Mouse (Mus musculus) liver, embryonic 14.5 days (tissue): ENCODE measurements at regions not wholly inside any gene's neighbourhood (a gene's known extent, or its start where the extent isn't known, plus 50 kb on each side); places are given as distances from the start of the nearest gene placed in this dataset.

ENCODE experiments used
- ATAC-seq: fragments of 200-750 bp; cut with Nextera tagmentation; 2 replicates; pipeline ENCODE4 v1.8.0; 2017; ENCODE audit warnings: moderate number of reproducible peaks, mild to moderate bottlenecking, moderate library complexity; ENCODE audit not compliant: insufficient read depth
- DNase-seq, 3 experiments: peaks; one replicate each; pipeline ENCODE4 v3.0.0-alpha.2; 2012 to 2013; ENCODE audit warnings: low read depth in 3 of 3, low spot score in 3 of 3
- H3K27ac ChIP-seq: fragments of 300-500 bp; sonication (generic); 2 replicates; pipeline ENCODE4 v1.5.1; 2014; ENCODE audit warnings: moderate library complexity, mild to moderate bottlenecking, control low read depth, inconsistent platforms
- H3K27me3 ChIP-seq: fragments of 300-500 bp; sonication (generic); 2 replicates; pipeline ENCODE4 v1.6.1; 2014; ENCODE audit warnings: mild to moderate bottlenecking, low read length, moderate library complexity; ENCODE audit not compliant: control insufficient read depth, insufficient read depth
- H3K36me3 ChIP-seq: fragments of 300-500 bp; sonication (generic); replicated peaks from 2 replicates; pipeline ENCODE4 v1.6.1; 2014; ENCODE audit warnings: low read depth; ENCODE audit not compliant: control insufficient read depth, insufficient read depth
- H3K4me1 ChIP-seq, 2 experiments: fragments of 200-500 bp in 1 of 2; fragments of 300-500 bp in 1 of 2; sonication (generic) in 1 of 2; replicated peaks; 2 replicates each; pipeline ENCODE4 v1.6.1; 2012 to 2014; ENCODE audit warnings: antibody characterized with exemption in 1 of 2, inconsistent platforms in 1 of 2, low read length in 1 of 2; ENCODE audit not compliant: control insufficient read depth in 2 of 2, insufficient read depth in 2 of 2
- H3K4me2 ChIP-seq: fragments of 300-500 bp; sonication (generic); 2 replicates; pipeline ENCODE4 v1.6.1; 2014; ENCODE audit warnings: low read depth, mild to moderate bottlenecking, control low read depth, moderate library complexity
- H3K4me3 ChIP-seq, 2 experiments: fragments of 200-500 bp in 1 of 2; fragments of 300-500 bp in 1 of 2; sonication (generic) in 1 of 2; 2 replicates each; pipeline ENCODE4 v1.5.1; 2012 to 2014; ENCODE audit warnings: low read depth in 2 of 2, low read length in 2 of 2, mild to moderate bottlenecking in 2 of 2, control low read depth in 1 of 2, inconsistent platforms in 1 of 2, moderate library complexity in 1 of 2; ENCODE audit not compliant: insufficient read depth in 1 of 2
- H3K9ac ChIP-seq: fragments of 300-500 bp; sonication (generic); replicated peaks from 2 replicates; pipeline ENCODE4 v1.6.1; 2014; ENCODE audit warnings: mild to moderate bottlenecking, control low read depth, moderate library complexity
- H3K9me3 ChIP-seq: fragments of 300-500 bp; sonication (generic); 2 replicates; pipeline ENCODE4 v1.6.1; 2016; ENCODE audit warnings: low read length, mixed read lengths; ENCODE audit not compliant: control insufficient read depth
- CTCF ChIP-seq: IDR thresholded peaks from 2 replicates; pipeline ENCODE4 v1.5.1; 2016; ENCODE audit warnings: antibody characterized with exemption, low read depth, control low read depth
- EP300 ChIP-seq: IDR thresholded peaks from 2 replicates; pipeline ENCODE4 v1.6.1; 2016; ENCODE audit warnings: antibody characterized with exemption, low read depth
- WGBS: fragments of 180-500 bp; shearing (Covaris S2); extraction: QIAGEN DNeasy Blood & Tissue Kit; methylation state at CpG from one replicate; pipeline ENCODE4 v1.1.7; 2014; ENCODE audit not compliant: insufficient replicate concordance; 5-methylcytosine and 5-hydroxymethylcytosine counted together

DNA sequence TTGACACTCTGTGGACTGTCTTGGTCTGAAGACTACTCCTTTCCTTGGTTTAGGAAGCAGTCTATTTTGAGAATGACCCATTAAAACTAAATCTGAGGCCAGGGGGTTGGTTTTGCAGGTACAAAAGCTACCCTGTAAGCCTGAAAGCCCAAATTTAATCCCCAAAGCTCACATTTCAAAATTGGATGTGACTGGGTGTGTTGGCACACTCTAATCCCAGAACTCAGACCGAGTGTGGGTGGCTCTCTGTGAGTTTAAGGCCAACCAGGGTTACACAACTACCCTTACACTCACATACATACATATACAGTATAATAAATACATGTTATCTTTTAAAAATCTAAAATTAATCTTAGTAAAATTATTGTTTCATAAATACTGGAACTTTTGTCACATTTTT is 228.6 kb downstream of the Xxylt1 start:
- Histone ChIP-seq H3K27me3 (no peaks in the 10 kb centered on the region), H3K36me3 (no peaks in the 10 kb centered on the region), H3K4me2 (no peak overlapping the region), H3K27ac (no peak overlapping the region), H3K4me3 (no peak overlapping the region), H3K9ac (no peak overlapping the region), H3K4me1 (no peaks in the 10 kb centered on the region), H3K9me3 (no peaks in the 10 kb centered on the region)
- no peak for TF ChIP-seq EP300
- TF ChIP-seq CTCF: no peak
- no peak for DNase-seq
- 19% methylated on average over 1 of the region's 1 CpGs for WGBS
- no peak for ATAC-seq

GRCm38 (mm10) chr16:30854716-30855115 is 226.5 kb downstream of the Xxylt1 start:
- WGBS: 66% methylated on average over 4 of the region's 4 CpGs

GRCm38 (mm10) chr16:30857656-30858055 is 223.6 kb downstream of the Xxylt1 start:
- no peaks in the 10 kb centered on the region for H3K27me3 ChIP-seq
- no peaks in the 10 kb centered on the region for H3K9me3 ChIP-seq
- no peak overlapping the region for H3K9ac ChIP-seq
- DNase-seq (no peak), ATAC-seq (no peak)
- no peaks in the 10 kb centered on the region for H3K36me3 ChIP-seq
- 69% methylated on average over 2 of the region's 2 CpGs for WGBS
- no peaks in the 10 kb centered on the region; a peak in 1 of 4 replicates for H3K4me1 ChIP-seq
- TF ChIP-seq CTCF: no peak
- TF ChIP-seq EP300: no peak
- no peak overlapping the region for H3K27ac ChIP-seq
- H3K4me2 ChIP-seq: no peak overlapping the region
- H3K4me3 ChIP-seq: no peak overlapping the region

More at GRCm38 (mm10) chr16:30854716-30855115, 226.5 kb downstream of the Xxylt1 start:
- no peaks in the 10 kb centered on the region for H3K36me3 ChIP-seq
- no peak overlapping the region for H3K4me2 ChIP-seq
- H3K4me3 ChIP-seq: no peak overlapping the region
- H3K27me3 ChIP-seq: no peaks in the 10 kb centered on the region
- DNase-seq (no peak), ATAC-seq (no peak)
- no peak overlapping the region for H3K27ac ChIP-seq
- H3K9ac ChIP-seq: no peak overlapping the region
- no peak for TF ChIP-seq EP300
- TF ChIP-seq CTCF: no peak
- no peaks in the 10 kb centered on the region; a peak in 1 of 4 replicates for H3K4me1 ChIP-seq
- no peaks in the 10 kb centered on the region for H3K9me3 ChIP-seq

GRCm38 (mm10) chr16:30869136-30869909 is 211.9 kb downstream of the Xxylt1 start:
- Histone ChIP-seq H3K27ac (no peak overlapping the region), H3K4me2 (no peak overlapping the region)
- ATAC-seq: no peak

GRCm38 (mm10) chr16:30870110-30870509 is 211.1 kb downstream of the Xxylt1 start:
- peak; percentile 5 to 31 (median 26) for DNase-seq
- Histone ChIP-seq H3K27ac (no peak overlapping the region), H3K9me3 (no peaks in the 10 kb centered on the region), H3K4me3 (no peak overlapping the region), H3K4me1 (peaks cover 0 to 13% of the 10 kb centered on the region in 2 experiments; a peak in 3 of 4 replicates), H3K27me3 (no peaks in the 10 kb centered on the region), H3K4me2 (no peak overlapping the region), H3K36me3 (no peaks in the 10 kb centered on the region), H3K9ac (no peak overlapping the region)
- 29% methylated on average over 14 of the region's 14 CpGs for WGBS
- TF ChIP-seq EP300 (no peak), CTCF (peak; percentile 79)
- ATAC-seq: no peak

More at GRCm38 (mm10) chr16:30869136-30869909, 211.9 kb downstream of the Xxylt1 start:
- peaks cover 0 to 13% of the 10 kb centered on the region in 2 experiments; a peak in 3 of 4 replicates for H3K4me1 ChIP-seq
- no peak for DNase-seq
- H3K4me3 ChIP-seq: no peak overlapping the region
- WGBS: 55% methylated on average over 7 of the region's 7 CpGs
- H3K27me3 ChIP-seq: no peaks in the 10 kb centered on the region
- no peaks in the 10 kb centered on the region for H3K9me3 ChIP-seq
- no peak overlapping the region for H3K9ac ChIP-seq
- TF ChIP-seq EP300 (no peak), CTCF (no peak)
- no peaks in the 10 kb centered on the region for H3K36me3 ChIP-seq
